Mouse (Mus musculus) hindbrain, embryonic 13.5 days (tissue): Measurements from ENCODE around the gene Nrg3. TPM values are rescaled to one million over a fixed set of nuclear protein-coding genes. Genes with fewer than 3 reads are reported as not detected.
"Not testable (repeated sequence)": the region's sequence is repeated elsewhere in the genome, so short reads cannot be mapped to it uniquely, and the experiment has no call there.

Experiments
- ATAC-seq: fragments of 200-750 bp; cut with Nextera tagmentation; 2 replicates; pipeline ENCODE4 v1.8.0; 2017; ENCODE audit warnings: moderate TSS enrichment; ENCODE audit not compliant: low FRiP score
- H3K27ac ChIP-seq: fragments of 300-500 bp; sonication (generic); 2 replicates; pipeline ENCODE4 v1.5.1; 2015; ENCODE audit warnings: inconsistent platforms, mild to moderate bottlenecking, moderate library complexity
- H3K27me3 ChIP-seq: fragments of 300-500 bp; sonication (generic); 2 replicates; pipeline ENCODE4 v1.6.1; 2015; ENCODE audit warnings: mild to moderate bottlenecking, inconsistent platforms
- H3K36me3 ChIP-seq: fragments of 300-500 bp; sonication (generic); 2 replicates; pipeline ENCODE4 v1.6.1; 2015; ENCODE audit warnings: mild to moderate bottlenecking, inconsistent platforms
- H3K4me1 ChIP-seq: fragments of 300-500 bp; sonication (generic); replicated peaks from 2 replicates; pipeline ENCODE4 v1.6.1; 2015; ENCODE audit warnings: inconsistent platforms
- H3K4me2 ChIP-seq: fragments of 300-500 bp; sonication (generic); 2 replicates; pipeline ENCODE4 v1.6.1; 2015; ENCODE audit warnings: inconsistent platforms, mild to moderate bottlenecking, moderate library complexity
- H3K4me3 ChIP-seq: fragments of 300-500 bp; sonication (generic); 2 replicates; pipeline ENCODE4 v1.5.1; 2015; ENCODE audit warnings: mild to moderate bottlenecking, inconsistent platforms
- H3K9ac ChIP-seq: fragments of 300-500 bp; sonication (generic); 2 replicates; pipeline ENCODE4 v1.6.1; 2015; ENCODE audit warnings: mild to moderate bottlenecking, inconsistent platforms
- H3K9me3 ChIP-seq: fragments of 300-500 bp; sonication (generic); 2 replicates; pipeline ENCODE4 v1.6.1; 2016; ENCODE audit warnings: inconsistent platforms
- WGBS: fragments of 180-500 bp; shearing (Covaris S2); methylation state at CpG from one replicate; pipeline ENCODE4 v1.1.7; 2015; 5-methylcytosine and 5-hydroxymethylcytosine counted together
- polyA plus RNA-seq: library from polyadenylated mRNA; unstranded; fragments of >200 nt; fragmentation: Nextera tagmentation; extraction: Ambion mirVana; gene quantifications from 2 replicates; pipeline ENCODE4 v1.2.1, GENCODE M21; 2015

Nrg3 gene
- polyA plus RNA-seq, 1 experiment from 2014 or later: 8.1 TPM

DNA sequence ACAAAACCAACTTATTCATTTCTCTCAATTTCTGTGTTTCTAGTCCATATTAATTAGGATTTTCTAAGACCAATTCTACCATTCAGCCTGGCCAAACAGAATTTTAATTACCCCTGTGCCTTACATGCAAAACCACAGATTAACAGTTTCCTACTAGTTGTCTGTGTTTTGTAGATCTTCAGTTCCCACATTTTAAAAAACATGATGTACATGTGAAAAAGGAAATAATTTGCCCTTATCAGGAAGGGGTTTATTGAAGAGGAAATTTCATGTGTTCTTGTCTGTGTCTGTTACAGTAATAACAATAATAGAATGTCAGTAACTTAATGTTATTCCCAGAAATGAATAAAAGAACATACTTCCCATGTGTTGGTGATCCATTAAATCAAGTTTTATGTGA is 939.4 kb downstream of the Nrg3 start:
- Histone ChIP-seq H3K36me3 (no peaks in the 10 kb centered on the region), H3K27me3 (no peaks in the 10 kb centered on the region), H3K27ac (no peak overlapping the region), H3K4me2 (no peak overlapping the region), H3K9me3 (no peaks in the 10 kb centered on the region), H3K4me3 (no peak overlapping the region), H3K4me1 (no peaks in the 10 kb centered on the region), H3K9ac (no peak overlapping the region)
- ATAC-seq: no peak

DNA sequence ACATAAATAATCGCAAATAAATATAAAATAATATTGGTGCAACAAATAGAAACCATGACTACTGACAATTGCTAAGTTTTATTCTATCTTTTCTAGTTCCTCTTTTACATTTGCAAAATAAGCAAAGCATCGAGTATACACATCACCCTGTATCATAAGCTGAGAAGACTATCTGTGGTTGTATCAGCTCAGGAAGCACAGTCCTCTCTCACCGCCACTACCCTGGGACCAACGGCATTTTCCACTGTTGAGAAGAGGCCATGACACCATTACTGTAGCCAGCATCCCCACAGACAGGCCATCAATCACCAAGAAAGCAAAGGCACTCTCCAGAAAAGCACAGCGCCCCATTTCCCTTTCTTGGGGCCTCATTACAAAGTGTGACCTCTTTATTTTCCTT is 956.7 kb downstream of the Nrg3 start:
- peak; percentile 87 for ATAC-seq
- no peak overlapping the region for H3K9ac ChIP-seq
- 47% methylated on average over 5 of the region's 5 CpGs for WGBS
- no peak overlapping the region for H3K4me2 ChIP-seq
- peaks cover 6% of the 10 kb centered on the region; the same call in 1 of the 2 replicates for H3K4me1 ChIP-seq
- H3K9me3 ChIP-seq: no peaks in the 10 kb centered on the region
- no peak overlapping the region for H3K27ac ChIP-seq
- H3K36me3 ChIP-seq: no peaks in the 10 kb centered on the region
- H3K27me3 ChIP-seq: no peaks in the 10 kb centered on the region
- no peak overlapping the region for H3K4me3 ChIP-seq

DNA sequence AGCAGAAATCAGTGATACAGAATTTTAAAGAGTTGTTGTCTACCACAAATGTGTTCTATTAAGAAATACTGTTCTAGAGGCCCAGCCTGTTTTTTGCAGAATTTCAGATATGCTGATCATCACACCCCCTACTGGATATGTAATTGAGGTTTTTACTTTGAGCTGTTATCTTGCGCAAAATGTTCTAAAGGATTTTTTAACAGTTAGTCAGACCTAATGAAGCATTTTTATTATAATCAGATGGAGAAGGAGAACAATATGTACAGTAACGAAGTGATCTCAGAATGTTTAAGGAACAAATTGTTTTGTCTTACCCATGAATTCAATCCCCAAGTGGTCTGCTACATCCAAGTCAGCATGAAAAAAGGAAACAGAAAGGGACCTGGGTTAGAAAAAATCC is 963.9 kb downstream of the Nrg3 start:
- no peak for ATAC-seq
- WGBS: 81% methylated on average over 2 of the region's 2 CpGs
- H3K9ac ChIP-seq: no peak overlapping the region
- H3K36me3 ChIP-seq: no peaks in the 10 kb centered on the region
- no peak overlapping the region for H3K4me2 ChIP-seq
- H3K27me3 ChIP-seq: no peaks in the 10 kb centered on the region
- H3K27ac ChIP-seq: no peak overlapping the region
- H3K9me3 ChIP-seq: no peaks in the 10 kb centered on the region
- H3K4me3 ChIP-seq: no peak overlapping the region
- H3K4me1 ChIP-seq: no peaks in the 10 kb centered on the region

DNA sequence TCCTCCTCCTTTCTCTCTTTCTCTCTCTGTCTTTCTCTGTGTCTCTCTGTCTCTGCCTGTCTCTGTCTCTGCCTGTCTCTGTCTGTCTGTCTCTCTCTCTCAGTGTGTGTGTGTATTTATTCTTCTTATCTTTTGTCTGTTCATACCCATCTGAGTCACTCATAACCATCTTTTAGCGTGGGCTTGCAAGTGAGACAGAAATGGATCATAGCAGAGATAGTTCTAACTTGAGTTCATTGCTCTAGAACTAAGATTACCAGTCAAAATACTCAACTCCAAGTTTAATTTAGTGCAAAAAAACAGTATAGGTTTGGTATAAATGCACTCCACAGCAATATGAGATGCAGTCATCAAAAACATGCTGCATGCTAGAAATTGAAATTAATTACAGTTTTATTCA is 977.9 kb downstream of the Nrg3 start:
- 62% methylated on average over 1 of the region's 1 CpGs for whole genome bisulfite sequencing
- H3K36me3 ChIP-seq: no peaks in the 10 kb centered on the region
- no peak for ATAC-seq

DNA sequence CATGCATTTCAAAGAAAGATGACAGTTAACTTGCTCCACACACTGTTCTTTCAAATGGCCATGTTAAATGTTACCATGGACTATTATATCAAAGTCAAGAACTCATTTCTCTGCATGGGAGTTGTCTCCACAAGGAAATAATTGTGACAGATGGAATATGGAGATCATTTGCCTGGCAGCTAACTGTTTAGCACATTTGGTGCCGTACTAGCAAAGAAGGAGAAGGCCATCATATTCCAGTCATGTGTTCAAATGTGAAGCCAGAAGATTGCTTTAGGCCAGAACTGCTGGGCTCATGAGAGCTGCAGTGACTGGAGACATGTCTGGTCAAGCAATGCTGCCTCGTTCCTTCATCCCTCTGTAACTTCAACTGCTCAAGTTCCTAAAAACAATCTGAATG is 1025.8 kb downstream of the Nrg3 start:
- Histone ChIP-seq H3K4me3 (no peak overlapping the region), H3K4me1 (no peaks in the 10 kb centered on the region), H3K9me3 (no peaks in the 10 kb centered on the region), H3K27me3 (no peaks in the 10 kb centered on the region), H3K36me3 (no peaks in the 10 kb centered on the region), H3K9ac (no peak overlapping the region), H3K27ac (no peak overlapping the region), H3K4me2 (no peak overlapping the region)
- ATAC-seq: no peak
- WGBS: 83% methylated on average over 2 of the region's 2 CpGs

More for the DNA sequence above, 977.9 kb downstream of the Nrg3 start:
- no peaks in the 10 kb centered on the region for H3K9me3 ChIP-seq
- H3K9ac ChIP-seq: no peak overlapping the region
- H3K4me1 ChIP-seq: no peaks in the 10 kb centered on the region
- no peak overlapping the region for H3K27ac ChIP-seq
- no peak overlapping the region for H3K4me3 ChIP-seq
- no peak overlapping the region for H3K4me2 ChIP-seq
- no peaks in the 10 kb centered on the region for H3K27me3 ChIP-seq

DNA sequence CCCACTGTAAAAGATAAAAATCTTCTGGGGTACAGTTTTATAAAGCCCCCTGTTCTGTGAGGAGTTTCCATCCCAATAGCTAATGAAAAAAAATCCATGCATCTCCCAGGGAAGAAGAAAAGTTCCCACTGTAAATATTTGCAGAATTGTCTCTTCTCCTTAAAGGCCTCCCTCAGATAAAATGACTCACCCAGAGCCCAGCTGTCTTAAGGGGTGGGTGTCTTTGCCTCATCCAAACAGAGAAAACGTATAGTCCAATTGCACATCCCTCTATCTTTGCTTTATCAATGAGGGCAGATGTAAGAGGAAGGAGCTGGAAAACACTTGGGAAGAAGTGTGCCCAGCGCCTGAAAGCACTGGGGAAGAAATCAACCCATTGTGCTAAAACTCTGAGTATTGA is 1028.1 kb downstream of the Nrg3 start:
- Histone ChIP-seq H3K4me1 (no peaks in the 10 kb centered on the region), H3K4me2 (no peak overlapping the region), H3K27ac (no peak overlapping the region), H3K9ac (no peak overlapping the region), H3K9me3 (no peaks in the 10 kb centered on the region), H3K4me3 (no peak overlapping the region), H3K27me3 (no peaks in the 10 kb centered on the region), H3K36me3 (no peaks in the 10 kb centered on the region)
- WGBS: 88% methylated on average over 2 of the region's 2 CpGs
- ATAC-seq: no peak

DNA sequence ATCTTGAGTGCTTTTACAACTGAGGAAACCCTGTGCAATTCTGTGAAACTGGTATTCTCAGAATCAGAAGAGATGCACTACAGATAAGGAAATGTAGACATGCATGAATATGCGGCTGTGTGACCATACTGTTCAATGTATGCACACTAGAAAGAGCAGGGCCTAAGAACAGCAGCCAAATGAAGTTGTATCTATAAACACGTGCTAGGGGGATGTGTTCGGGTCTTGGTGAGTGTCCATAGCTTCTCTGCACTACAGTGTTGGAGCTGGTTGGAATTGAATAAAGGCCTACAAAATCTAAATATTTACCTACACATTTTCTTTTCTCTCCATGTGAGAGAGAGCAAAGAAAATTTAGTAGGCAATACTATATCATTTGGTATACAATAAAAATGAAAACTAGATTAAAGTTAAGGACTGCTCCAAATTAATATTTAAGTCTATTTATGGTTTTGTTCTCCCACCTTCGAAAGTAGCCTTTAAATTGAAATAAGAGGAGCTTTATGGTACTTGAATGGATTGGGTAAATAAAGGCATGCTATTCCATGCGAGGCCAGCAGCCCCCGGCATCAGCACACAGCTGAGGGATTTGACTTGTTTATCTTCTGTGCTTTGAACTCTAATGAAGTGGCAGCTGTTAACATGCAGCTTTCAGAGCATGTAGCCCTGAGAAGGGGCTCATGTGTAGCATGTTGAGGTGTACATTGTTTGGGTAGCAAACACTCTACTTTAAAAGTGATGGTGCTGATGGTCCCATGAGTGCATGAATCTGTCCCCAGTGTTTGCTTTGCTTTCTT is 1038.9 kb downstream of the Nrg3 start:
- Histone ChIP-seq H3K36me3 (no peaks in the 10 kb centered on the region), H3K27ac (no peak overlapping the region), H3K4me1 (no peaks in the 10 kb centered on the region), H3K9me3 (no peaks in the 10 kb centered on the region), H3K4me2 (no peak overlapping the region), H3K27me3 (no peaks in the 10 kb centered on the region), H3K4me3 (no peak overlapping the region), H3K9ac (no peak overlapping the region)
- no peak for ATAC-seq
- WGBS: 80% methylated on average over 6 of the region's 6 CpGs

DNA sequence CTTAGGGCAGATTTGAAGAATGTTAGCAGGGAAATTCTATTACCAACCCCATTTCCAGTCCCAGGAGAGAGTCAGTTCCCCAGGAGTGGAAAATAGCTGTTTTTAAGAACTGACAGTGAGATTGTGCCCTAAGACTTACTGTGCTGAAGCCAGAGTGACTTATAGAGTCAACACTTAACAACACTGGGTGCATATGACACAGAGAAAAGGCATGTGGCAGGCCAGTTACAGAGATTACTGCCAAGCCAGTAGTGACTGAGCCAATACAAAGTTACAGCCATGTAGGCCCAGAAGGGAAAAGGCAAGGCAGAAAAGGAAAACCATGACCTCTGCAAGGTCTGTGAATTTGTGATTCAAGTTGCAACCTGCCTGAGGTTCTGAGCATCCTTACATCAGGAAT is 1098.2 kb downstream of the Nrg3 start:
- H3K4me1 ChIP-seq: no peaks in the 10 kb centered on the region
- no peak overlapping the region for H3K27ac ChIP-seq
- no peaks in the 10 kb centered on the region for H3K36me3 ChIP-seq
- H3K27me3 ChIP-seq: no peaks in the 10 kb centered on the region
- H3K4me2 ChIP-seq: no peak overlapping the region
- no peaks in the 10 kb centered on the region for H3K9me3 ChIP-seq
- H3K9ac ChIP-seq: no peak overlapping the region
- no peak overlapping the region for H3K4me3 ChIP-seq
- ATAC-seq: no peak

DNA sequence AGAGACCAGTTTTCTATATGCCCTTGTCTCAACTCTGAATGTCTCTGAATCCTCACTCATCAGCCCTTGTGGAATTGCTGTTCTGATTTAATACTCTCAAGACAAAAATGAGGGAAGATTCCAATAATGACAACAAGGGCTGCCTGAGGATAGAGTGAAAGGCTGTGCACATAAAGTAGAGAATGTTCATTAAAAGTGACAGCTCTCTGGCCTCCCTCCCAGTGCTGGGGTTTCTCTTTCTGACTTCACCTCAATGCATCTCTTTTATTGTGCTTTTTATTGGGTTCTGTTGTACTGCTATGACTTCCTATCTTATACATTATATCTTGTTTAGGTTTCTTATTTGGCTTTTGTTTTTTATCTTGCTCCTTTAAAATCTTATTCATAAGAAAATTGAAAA is 1131.9 kb downstream of the Nrg3 start:
- Histone ChIP-seq H3K9me3 (no peaks in the 10 kb centered on the region), H3K4me1 (no peaks in the 10 kb centered on the region), H3K27me3 (no peaks in the 10 kb centered on the region), H3K9ac (no peak overlapping the region), H3K27ac (no peak overlapping the region), H3K36me3 (no peaks in the 10 kb centered on the region), H3K4me3 (no peak overlapping the region), H3K4me2 (no peak overlapping the region)
- ATAC-seq: no peak

DNA sequence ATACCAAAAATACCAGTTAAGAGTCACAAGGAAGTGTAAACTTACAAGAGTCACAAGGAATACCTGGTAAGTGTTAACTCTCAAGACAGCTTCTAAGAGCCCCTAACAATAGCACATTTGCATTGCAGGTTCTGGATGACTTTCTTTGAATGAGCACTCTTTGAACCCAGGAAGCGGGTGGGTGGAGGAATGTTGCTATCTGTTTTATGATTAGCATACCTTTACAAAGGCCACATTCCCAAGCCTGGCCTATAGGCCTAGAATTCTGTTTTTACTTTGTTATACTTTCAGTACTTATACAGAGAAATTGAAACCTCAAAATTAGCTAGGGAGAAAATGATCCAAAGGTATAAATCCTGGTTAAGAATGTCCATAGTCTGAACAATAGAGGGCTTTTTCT is 1150.0 kb downstream of the Nrg3 start:
- not testable (repeated sequence) for H3K9ac ChIP-seq, H3K36me3 ChIP-seq, H3K4me3 ChIP-seq, H3K27me3 ChIP-seq, H3K9me3 ChIP-seq, H3K4me2 ChIP-seq, H3K27ac ChIP-seq, ATAC-seq, H3K4me1 ChIP-seq
- 74% methylated on average over 1 of the region's 1 CpGs for WGBS

DNA sequence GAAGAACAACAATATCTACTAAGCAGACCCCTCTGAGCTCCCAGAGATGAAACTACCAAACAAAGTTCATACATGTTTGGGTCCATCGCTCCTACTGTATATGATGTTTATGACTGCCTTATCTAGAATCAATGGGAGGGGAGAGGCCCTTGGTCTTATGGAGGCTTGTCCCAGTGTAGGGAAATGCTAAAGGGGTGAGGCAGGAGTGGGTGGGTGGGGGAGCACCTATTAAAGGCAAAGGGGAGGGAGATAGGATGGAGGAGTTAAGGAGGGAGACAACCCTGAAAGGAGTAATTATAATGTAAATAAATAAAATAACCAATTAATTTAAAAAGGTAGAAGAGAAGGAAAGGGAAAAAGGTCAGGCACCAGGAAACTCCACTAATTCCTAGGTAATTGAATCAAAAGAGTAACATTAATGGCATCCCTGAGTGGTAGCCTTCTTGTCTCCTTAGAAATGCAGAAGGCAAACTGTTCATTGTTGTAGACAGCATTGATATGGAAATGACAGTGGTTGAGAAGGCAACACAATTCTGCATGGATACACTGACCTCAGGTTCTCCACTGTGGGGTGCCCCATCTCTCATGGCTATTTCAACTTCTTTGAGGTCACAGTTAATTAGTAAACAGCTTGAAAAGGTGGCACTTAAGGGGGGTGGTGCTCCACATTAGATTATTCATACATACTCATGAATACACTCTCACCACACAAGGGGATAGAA is 1152.1 kb downstream of the Nrg3 start:
- ATAC-seq: no peak
- no peaks in the 10 kb centered on the region for H3K9me3 ChIP-seq

More for the DNA sequence above, 1152.1 kb downstream of the Nrg3 start:
- WGBS: 93% methylated on average over 1 of the region's 1 CpGs
- Histone ChIP-seq H3K4me3 (no peak overlapping the region), H3K4me1 (0 out of 2 replicates have a peak, but pooled peaks cover 3% of the 10 kb centered on the region), H3K9ac (no peak overlapping the region), H3K27me3 (no peaks in the 10 kb centered on the region), H3K4me2 (no peak overlapping the region), H3K27ac (no peak overlapping the region), H3K36me3 (no peaks in the 10 kb centered on the region)
